Mouse (Mus musculus) brain, embryonic 14.5 days (tissue): ENCODE measurements at regions not wholly inside any gene's neighbourhood (a gene's known extent, or its start where the extent isn't known, plus 50 kb on each side); places are given as distances from the start of the nearest gene placed in this dataset.

Experiments
- CTCF ChIP-seq: fragments of 200-500 bp; IDR thresholded peaks from 2 replicates; pipeline ENCODE4 v1.5.1; 2012; ENCODE audit warnings: inconsistent platforms, mild to moderate bottlenecking, moderate library complexity, borderline replicate concordance; ENCODE audit not compliant: insufficient read depth, insufficient read length; ENCODE audit errors: extremely low read depth
- POLR2A ChIP-seq: fragments of 200-500 bp; IDR thresholded peaks from 2 replicates; pipeline ENCODE4 v1.6.1; 2012; ENCODE audit warnings: mild to moderate bottlenecking, inconsistent platforms, borderline replicate concordance; ENCODE audit not compliant: poor library complexity, insufficient read depth, insufficient read length, severe bottlenecking; ENCODE audit errors: extremely low read depth

GRCm38 (mm10) chr4:154749996-154750395 is 82.3 kb upstream of the Actrt2 start:
- no peak for TF ChIP-seq CTCF
- TF ChIP-seq POLR2A: no peak
